Mouse (Mus musculus) heart, adult 2 months (tissue): Measurements from ENCODE around the gene Slc51a. TPM values are rescaled to one million over a fixed set of nuclear protein-coding genes. Genes with fewer than 3 reads are reported as not detected.
A peak's percentile ranks its signal among the peaks of the same experiment; 100 is the strongest.
"Not testable (repeated sequence)": the region's sequence is repeated elsewhere in the genome, so short reads cannot be mapped to it uniquely, and the experiment has no call there.

Source experiments
- DNase-seq, 2 experiments: peaks; one replicate each; pipeline ENCODE4 v3.0.0; 2021
- H3K27ac ChIP-seq: fragments of 200-600 bp; 2 replicates; pipeline ENCODE4 v1.8.1; 2022
- H3K27me3 ChIP-seq: fragments of 200-500 bp; 2 replicates; pipeline ENCODE4 v1.6.1; 2012; ENCODE audit warnings: mild to moderate bottlenecking, low read length, inconsistent platforms, mixed read lengths; ENCODE audit not compliant: control insufficient read depth, insufficient read depth
- H3K36me3 ChIP-seq: fragments of 200-500 bp; 2 replicates; pipeline ENCODE4 v1.6.1; 2012; ENCODE audit warnings: low read length, inconsistent platforms; ENCODE audit not compliant: control insufficient read depth, insufficient read depth
- H3K4me1 ChIP-seq: fragments of 200-500 bp; 2 replicates; pipeline ENCODE4 v1.6.1; 2011; ENCODE audit warnings: low read length; ENCODE audit not compliant: control insufficient read depth, insufficient read depth
- H3K4me3 ChIP-seq: fragments of 200-600 bp; 2 replicates; pipeline ENCODE4 v1.8.1; 2022
- H3K79me2 ChIP-seq: fragments of 200-500 bp; replicated peaks from 2 replicates; pipeline ENCODE4 v1.6.1; 2012; ENCODE audit warnings: mild to moderate bottlenecking, inconsistent platforms, low read length, moderate library complexity, mixed read lengths; ENCODE audit not compliant: control insufficient read depth, insufficient read depth
- H3K9ac ChIP-seq: fragments of 200-500 bp; 2 replicates; pipeline ENCODE4 v1.6.1; 2012; ENCODE audit warnings: low read depth, mild to moderate bottlenecking, control low read depth, inconsistent platforms, low read length, mixed read lengths
- CTCF ChIP-seq: fragments of 200-600 bp; IDR thresholded peaks from 2 replicates; pipeline ENCODE4 v1.8.1; 2022; ENCODE audit warnings: antibody characterized with exemption, mild to moderate bottlenecking, moderate library complexity
- EP300 ChIP-seq: fragments of 200-500 bp; IDR thresholded peaks from 2 replicates; pipeline ENCODE4 v1.6.1; 2011; ENCODE audit warnings: low read depth, low read length, control low read depth; ENCODE audit not compliant: insufficient read depth
- POLR2A ChIP-seq: fragments of 200-500 bp; IDR thresholded peaks from 2 replicates; pipeline ENCODE4 v1.6.1; 2011; ENCODE audit warnings: mild to moderate bottlenecking, low read depth, low read length, control low read depth; ENCODE audit not compliant: insufficient read depth
- WGBS: fragments of 180-500 bp; shearing (Covaris S2); methylation state at CpG from one replicate; pipeline ENCODE4 v1.1.7; 2018; 5-methylcytosine and 5-hydroxymethylcytosine counted together
- intact Hi-C: fragments of 180-260 bp; cut with DNase I; formaldehyde crosslinking; loops from one replicate; pipeline ENCODE4 v1.15.1; 2025
- polyA plus RNA-seq: library from polyadenylated mRNA; depleted of rRNA; stranded (reverse); fragments of >200 nt; gene quantifications from 2 replicates; pipeline ENCODE4 v1.2.3, GENCODE M21; 2012
- total RNA-seq, 2 experiments: library from RNA; stranded (reverse); gene quantifications; 2 replicates each; pipeline ENCODE4 v1.2.3; 2021

The Slc51a gene
- total and polyA plus RNA-seq, 3 experiments, result 0.55 to 1.1 (median 0.63) TPM

DNA sequence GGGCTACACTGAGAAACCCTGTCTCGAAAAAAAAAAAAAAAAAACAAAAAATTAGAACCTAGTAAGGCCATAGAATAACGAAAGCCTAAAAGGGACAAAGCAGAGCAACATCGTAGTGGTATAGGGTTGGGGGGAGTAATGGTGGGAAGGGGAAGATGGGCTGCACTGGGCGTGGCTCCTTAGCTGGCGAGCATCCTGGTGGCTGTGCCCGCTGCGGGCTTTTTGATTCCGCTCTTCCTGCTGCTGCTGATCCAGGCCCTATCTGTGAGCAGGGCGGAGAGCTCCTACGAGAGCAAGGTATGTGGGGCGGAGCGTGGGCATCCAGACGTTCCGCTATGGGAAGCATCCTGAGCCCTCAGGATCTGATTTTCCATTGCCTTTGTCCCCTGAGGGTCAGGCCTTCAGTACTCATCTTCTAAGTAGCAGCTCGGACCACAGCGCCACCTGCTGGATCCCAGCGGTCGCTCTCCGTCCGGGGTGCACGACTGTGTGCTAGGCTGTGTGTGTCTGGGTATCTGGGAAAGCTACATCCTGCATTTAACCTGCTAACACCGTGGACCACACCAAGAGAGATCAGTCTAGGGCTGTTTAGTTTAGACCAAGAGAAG, 11.9 kb upstream of the Slc51a start:
- 8% methylated on average over 22 of the region's 22 CpGs for WGBS
- no peak overlapping the region for H3K9ac ChIP-seq
- peak; percentile 76 to 87 for DNase-seq
- H3K4me1 ChIP-seq, result no peaks in the 10 kb centered on the region
- H3K36me3 ChIP-seq, result no peaks in the 10 kb centered on the region
- no peaks in the 10 kb centered on the region for H3K27me3 ChIP-seq
- H3K4me3 ChIP-seq, result no peak overlapping the region
- no peak overlapping the region for H3K27ac ChIP-seq
- intact Hi-C loops, result loop anchor here (1.0 to 2.0 kb wide), 3 partner anchors 127 to 384 kb away; no protein-coding TSS in a partner anchor
- H3K79me2 ChIP-seq, result no peaks in the 10 kb centered on the region
- no peak for TF ChIP-seq POLR2A
- TF ChIP-seq CTCF, result no peak; the same call in 1 of the 2 replicates
- TF ChIP-seq EP300, result no peak

- no peaks in the 10 kb centered on the region for H3K4me1 ChIP-seq
- no peak overlapping the region for H3K27ac ChIP-seq
- TF ChIP-seq EP300 (no peak), POLR2A (no peak), CTCF (no peak)
- H3K4me3 ChIP-seq, result no peak overlapping the region
- H3K9ac ChIP-seq, result no peak overlapping the region
- H3K79me2 ChIP-seq, result no peaks in the 10 kb centered on the region
- 67% methylated on average over 13 of the region's 13 CpGs for WGBS
- no peaks in the 10 kb centered on the region for H3K27me3 ChIP-seq
- H3K36me3 ChIP-seq, result no peaks in the 10 kb centered on the region
- no peak for DNase-seq
- intact Hi-C loops, result loop anchor here (1.0 to 2.0 kb wide), 2 partner anchors 234 to 384 kb away; no protein-coding TSS in a partner anchor
These were observed 11.3 kb upstream of the Slc51a start for GRCm38 (mm10) chr16:32498996-32499395.

DNA sequence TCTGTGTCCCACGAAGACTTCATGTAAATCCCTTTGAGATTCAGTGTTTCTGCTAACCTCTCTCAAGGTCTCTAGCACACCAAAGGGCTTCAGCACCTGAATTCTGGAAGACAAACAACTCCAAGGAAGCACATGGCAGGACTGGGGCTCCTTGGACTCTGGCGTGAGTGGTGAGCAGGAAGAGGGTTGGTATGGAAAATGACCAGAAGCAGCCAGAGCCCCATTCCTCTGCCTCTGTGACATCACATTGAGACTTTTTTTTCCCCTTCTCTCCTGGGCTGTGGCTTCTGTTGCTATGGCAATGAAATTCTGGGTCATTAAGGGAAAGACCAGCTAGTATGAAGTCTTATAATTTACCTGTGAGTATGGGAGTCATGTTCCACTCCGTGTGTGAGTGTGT, 8.3 kb upstream of the Slc51a start, which contains the start of gene Zdhhc19:
Zdhhc19 (plus strand) TSS at position 301 of the 400 bp plus-strand sequence.
- no peaks in the 10 kb centered on the region for H3K36me3 ChIP-seq
- H3K4me3 ChIP-seq, result no peak within 1 kb of the TSS
- no peak within 1 kb of the TSS for H3K9ac ChIP-seq
- no peaks in the 10 kb centered on the region for H3K27me3 ChIP-seq
- 63% methylated on average over 3 of the region's 3 CpGs for WGBS
- intact Hi-C loops, result no loop called here
- H3K27ac ChIP-seq, result no peak within 1 kb of the TSS
- DNase-seq, result no peak
- TF ChIP-seq CTCF, result no peak
- TF ChIP-seq POLR2A, result no peak
- no peak for TF ChIP-seq EP300
- no peaks in the 10 kb centered on the region for H3K4me1 ChIP-seq
- no peaks in the 10 kb centered on the region for H3K79me2 ChIP-seq

GRCm38 (mm10) chr16:32494371-32494770, 6.7 kb upstream of the Slc51a start:
- H3K4me1 ChIP-seq, H3K27me3 ChIP-seq, intact Hi-C loops, H3K27ac ChIP-seq, H3K36me3 ChIP-seq, H3K79me2 ChIP-seq, H3K9ac ChIP-seq, DNase-seq, H3K4me3 ChIP-seq: not testable (repeated sequence)
- 73% methylated on average over 6 of the region's 6 CpGs for WGBS

- Histone ChIP-seq H3K9ac (no peak overlapping the region), H3K27me3 (no peaks in the 10 kb centered on the region), H3K79me2 (no peaks in the 10 kb centered on the region), H3K36me3 (no peaks in the 10 kb centered on the region), H3K4me3 (no peak overlapping the region), H3K27ac (no peak overlapping the region), H3K4me1 (no peaks in the 10 kb centered on the region)
- intact Hi-C loops, result no loop called here
- TF ChIP-seq POLR2A, result no peak
- no peak for TF ChIP-seq EP300
- no peak for TF ChIP-seq CTCF
- DNase-seq, result no peak
- WGBS, result 90% methylated on average over 3 of the region's 3 CpGs
These were observed 1.3 kb upstream of the Slc51a start for GRCm38 (mm10) chr16:32488939-32489338.

- Histone ChIP-seq H3K4me1 (no peaks in the 10 kb centered on the region), H3K36me3 (no peaks in the 10 kb centered on the region), H3K27me3 (no peaks in the 10 kb centered on the region), H3K9ac (no peak overlapping the region), H3K27ac (no peak overlapping the region), H3K4me3 (no peak overlapping the region), H3K79me2 (no peaks in the 10 kb centered on the region)
- no peak for DNase-seq
- intact Hi-C loops, result no loop called here
- WGBS, result 85% methylated on average over 6 of the region's 6 CpGs
- TF ChIP-seq POLR2A (no peak), EP300 (no peak), CTCF (no peak)
These were observed 1.6 kb downstream of the Slc51a start for GRCm38 (mm10) chr16:32486046-32486445.
